Mouse (Mus musculus) brain, embryonic 14.5 days (tissue): ENCODE measurements at regions not wholly inside any gene's neighbourhood (a gene's known extent, or its start where the extent isn't known, plus 50 kb on each side); places are given as distances from the start of the nearest gene placed in this dataset.

Experiments used
- CTCF ChIP-seq: fragments of 200-500 bp; IDR thresholded peaks from 2 replicates; pipeline ENCODE4 v1.5.1; 2012; ENCODE audit warnings: inconsistent platforms, mild to moderate bottlenecking, moderate library complexity, borderline replicate concordance; ENCODE audit not compliant: insufficient read depth, insufficient read length; ENCODE audit errors: extremely low read depth
- POLR2A ChIP-seq: fragments of 200-500 bp; IDR thresholded peaks from 2 replicates; pipeline ENCODE4 v1.6.1; 2012; ENCODE audit warnings: mild to moderate bottlenecking, inconsistent platforms, borderline replicate concordance; ENCODE audit not compliant: poor library complexity, insufficient read depth, insufficient read length, severe bottlenecking; ENCODE audit errors: extremely low read depth

DNA sequence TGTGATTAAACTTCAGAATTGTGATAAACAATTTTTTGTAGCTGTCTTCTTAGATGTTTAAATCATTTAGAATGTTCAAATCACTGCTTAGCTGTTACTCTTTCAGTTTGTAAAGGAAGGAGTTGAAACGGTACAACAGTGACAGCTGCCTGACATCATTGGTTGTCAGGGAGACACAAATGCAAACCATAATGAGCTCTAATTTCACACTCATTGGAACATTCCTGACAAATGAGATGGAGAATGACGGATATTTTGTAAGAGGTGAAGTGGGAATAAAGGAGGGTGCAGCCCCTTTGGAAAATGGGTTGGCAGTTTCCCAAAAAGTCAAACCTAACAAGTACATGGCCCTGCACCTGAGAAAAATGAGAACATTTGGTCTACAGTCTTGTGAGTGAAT is 62.5 kb downstream of the Rad51ap2 start:
- no peak for TF ChIP-seq CTCF
- TF ChIP-seq POLR2A, result no peak
